Mouse (Mus musculus) gastrocnemius, adult 8-10 months (tissue): ENCODE data around the gene Efcab5. TPM values are rescaled to one million over a fixed set of nuclear protein-coding genes. Genes with fewer than 3 reads are reported as not detected.

Source experiments
- DNase-seq, 2 experiments: peaks; one replicate each; pipeline ENCODE4 v3.0.0; 2022; ENCODE audit warnings: low spot score in 2 of 2
- total RNA-seq, 4 experiments: library from RNA; stranded (reverse); gene quantifications; 2 replicates each; pipeline ENCODE4 v1.2.4; 2022

Gene Efcab5
- under 1 TPM; 0.15 to 0.27 (median 0.20) TPM for total RNA-seq

- DNase-seq, result no peak
Measured at GRCm38 (mm10) chr11:77188868-77189267, at the start of gene Efcab5. Gene Efcab5, minus strand, starts transcription at chr11:77188968.

GRCm38 (mm10) chr11:77235267-77235666 is 46.5 kb upstream of the Efcab5 start:
- DNase-seq, result no peak

- no peak for DNase-seq
Measured at GRCm38 (mm10) chr11:77231514-77231913, 42.7 kb upstream of the Efcab5 start.

- DNase-seq, result no peak
Measured at GRCm38 (mm10) chr11:77230765-77231164, 42.0 kb upstream of the Efcab5 start.

GRCm38 (mm10) chr11:77216761-77217130 is 28.0 kb upstream of the Efcab5 start:
- DNase-seq, result no peak

- DNase-seq, result peak; percentile 38 to 63
Measured at GRCm38 (mm10) chr11:77215951-77216760, 27.4 kb upstream of the Efcab5 start, which contains the start of gene Ssh2. Gene Ssh2, plus strand, starts transcription at chr11:77216287.

- no peak for DNase-seq
Measured at GRCm38 (mm10) chr11:77215483-77215882, 26.7 kb upstream of the Efcab5 start.

GRCm38 (mm10) chr11:77214755-77215154 is 26.0 kb upstream of the Efcab5 start:
- DNase-seq, result peak; percentile 20 to 25

GRCm38 (mm10) chr11:77214142-77214692 is 25.4 kb upstream of the Efcab5 start:
- DNase-seq, result no peak

GRCm38 (mm10) chr11:77200703-77201102 is 11.9 kb upstream of the Efcab5 start:
- DNase-seq, result no peak

GRCm38 (mm10) chr11:77199636-77200035 is 10.9 kb upstream of the Efcab5 start:
- no peak for DNase-seq

- DNase-seq, result no peak
Measured at GRCm38 (mm10) chr11:77196181-77197143, 7.7 kb upstream of the Efcab5 start.

GRCm38 (mm10) chr11:77195360-77196109 is 6.8 kb upstream of the Efcab5 start:
- DNase-seq, result no peak

GRCm38 (mm10) chr11:77194762-77195161 is 6.0 kb upstream of the Efcab5 start:
- no peak for DNase-seq

- no peak for DNase-seq
Measured at GRCm38 (mm10) chr11:77193941-77194553, 5.3 kb upstream of the Efcab5 start.

- no peak for DNase-seq
Measured at GRCm38 (mm10) chr11:77193410-77193809, 4.6 kb upstream of the Efcab5 start.

- DNase-seq, result no peak
Measured at GRCm38 (mm10) chr11:77184926-77185325, 3.8 kb downstream of the Efcab5 start.

GRCm38 (mm10) chr11:77182616-77183015 is 6.2 kb downstream of the Efcab5 start:
- DNase-seq, result no peak

- no peak for DNase-seq
Measured at GRCm38 (mm10) chr11:77182041-77182440, 6.7 kb downstream of the Efcab5 start.

- no peak for DNase-seq
Measured at GRCm38 (mm10) chr11:77181528-77181927, 7.2 kb downstream of the Efcab5 start.

GRCm38 (mm10) chr11:77180886-77181285 is 7.9 kb downstream of the Efcab5 start:
- no peak for DNase-seq
